Mouse (Mus musculus): ENCODE measurements around the gene Tcl1b2. TPM values are rescaled to one million over a fixed set of nuclear protein-coding genes. Genes with fewer than 3 reads are reported as not detected.
"Not testable (repeated sequence)": the region's sequence is repeated elsewhere in the genome, so short reads cannot be mapped to it uniquely, and the experiment has no call there.

The Tcl1b2 gene
- polyA plus RNA-seq, 1 experiment = 0.23 TPM

GRCm38 (mm10) chr12:105112321-105112988 lies 33.4 kb upstream of the Tcl1b2 start:
- H3K36me3 ChIP-seq (ENCODE audit: control insufficient read depth, insufficient read depth, low read length) = no peaks in the 10 kb centered on the region
- H3K27me3 ChIP-seq (ENCODE audit: control insufficient read depth, insufficient read depth, low read length) = no peaks in the 10 kb centered on the region
- H3K27ac ChIP-seq (ENCODE audit: control insufficient read depth, insufficient read depth, low read depth, low read length) = no peak overlapping the region
- no peak for TF ChIP-seq CTCF (IDR thresholded peaks at IDR 0.05; ENCODE audit: control insufficient read depth, insufficient read depth, insufficient replicate concordance, low read depth, low read length)
- TF ChIP-seq POLR2A (IDR thresholded peaks at IDR 0.05; ENCODE audit: control insufficient read depth, low read depth, low read length) = no peak
- H3K4me1 ChIP-seq (ENCODE audit: control insufficient read depth, insufficient read depth, low read length) = no peaks in the 10 kb centered on the region
- no peak overlapping the region for H3K4me3 ChIP-seq (ENCODE audit: control insufficient read depth, low read depth, low read length)

- no peak overlapping the region for H3K4me3 ChIP-seq (ENCODE audit: control insufficient read depth, low read depth, low read length)
- TF ChIP-seq POLR2A (IDR thresholded peaks at IDR 0.05; ENCODE audit: control insufficient read depth, low read depth, low read length) (no peak), CTCF (IDR thresholded peaks at IDR 0.05; ENCODE audit: control insufficient read depth, insufficient read depth, insufficient replicate concordance, low read depth, low read length) (no peak)
- no peaks in the 10 kb centered on the region for H3K4me1 ChIP-seq (ENCODE audit: control insufficient read depth, insufficient read depth, low read length)
- no peaks in the 10 kb centered on the region for H3K36me3 ChIP-seq (ENCODE audit: control insufficient read depth, insufficient read depth, low read length)
- H3K27me3 ChIP-seq (ENCODE audit: control insufficient read depth, insufficient read depth, low read length) = no peaks in the 10 kb centered on the region
- H3K27ac ChIP-seq (ENCODE audit: control insufficient read depth, insufficient read depth, low read depth, low read length) = no peak overlapping the region
Measured at GRCm38 (mm10) chr12:105116648-105117047, 29.2 kb upstream of the Tcl1b2 start.

GRCm38 (mm10) chr12:105125362-105125761 lies 20.5 kb upstream of the Tcl1b2 start:
- H3K4me1 ChIP-seq (ENCODE audit: control insufficient read depth, insufficient read depth, low read length) = no peaks in the 10 kb centered on the region
- TF ChIP-seq CTCF (IDR thresholded peaks at IDR 0.05; ENCODE audit: control insufficient read depth, insufficient read depth, insufficient replicate concordance, low read depth, low read length) (no peak), POLR2A (IDR thresholded peaks at IDR 0.05; ENCODE audit: control insufficient read depth, low read depth, low read length) (no peak)
- no peaks in the 10 kb centered on the region for H3K27me3 ChIP-seq (ENCODE audit: control insufficient read depth, insufficient read depth, low read length)

GRCm38 (mm10) chr12:105126516-105126915 lies 19.3 kb upstream of the Tcl1b2 start:
- TF ChIP-seq CTCF (IDR thresholded peaks at IDR 0.05; ENCODE audit: control insufficient read depth, insufficient read depth, insufficient replicate concordance, low read depth, low read length) (no peak), POLR2A (IDR thresholded peaks at IDR 0.05; ENCODE audit: control insufficient read depth, low read depth, low read length) (no peak)
- H3K36me3 ChIP-seq (ENCODE audit: control insufficient read depth, insufficient read depth, low read length) = no peaks in the 10 kb centered on the region
- H3K4me3 ChIP-seq (ENCODE audit: control insufficient read depth, low read depth, low read length) = no peak overlapping the region
- no peak overlapping the region for H3K27ac ChIP-seq (ENCODE audit: control insufficient read depth, insufficient read depth, low read depth, low read length)
- no peaks in the 10 kb centered on the region for H3K4me1 ChIP-seq (ENCODE audit: control insufficient read depth, insufficient read depth, low read length)
- H3K27me3 ChIP-seq (ENCODE audit: control insufficient read depth, insufficient read depth, low read length) = no peaks in the 10 kb centered on the region

More at GRCm38 (mm10) chr12:105125362-105125761, 20.5 kb upstream of the Tcl1b2 start:
- H3K4me3 ChIP-seq (ENCODE audit: control insufficient read depth, low read depth, low read length) = no peak overlapping the region
- no peak overlapping the region for H3K27ac ChIP-seq (ENCODE audit: control insufficient read depth, insufficient read depth, low read depth, low read length)
- no peaks in the 10 kb centered on the region for H3K36me3 ChIP-seq (ENCODE audit: control insufficient read depth, insufficient read depth, low read length)

GRCm38 (mm10) chr12:105127607-105128006 lies 18.2 kb upstream of the Tcl1b2 start:
- Histone ChIP-seq H3K27ac (ENCODE audit: control insufficient read depth, insufficient read depth, low read depth, low read length) (no peak overlapping the region), H3K36me3 (ENCODE audit: control insufficient read depth, insufficient read depth, low read length) (no peaks in the 10 kb centered on the region), H3K4me3 (ENCODE audit: control insufficient read depth, low read depth, low read length) (no peak overlapping the region), H3K4me1 (ENCODE audit: control insufficient read depth, insufficient read depth, low read length) (no peaks in the 10 kb centered on the region), H3K27me3 (ENCODE audit: control insufficient read depth, insufficient read depth, low read length) (no peaks in the 10 kb centered on the region)
- TF ChIP-seq CTCF (IDR thresholded peaks at IDR 0.05; ENCODE audit: control insufficient read depth, insufficient read depth, insufficient replicate concordance, low read depth, low read length) = no peak

GRCm38 (mm10) chr12:105129494-105130205 lies 16.2 kb upstream of the Tcl1b2 start:
- not testable (repeated sequence) for H3K4me3 ChIP-seq (ENCODE audit: control insufficient read depth, low read depth, low read length); H3K4me1 ChIP-seq (ENCODE audit: control insufficient read depth, insufficient read depth, low read length); H3K36me3 ChIP-seq (ENCODE audit: control insufficient read depth, insufficient read depth, low read length); H3K27ac ChIP-seq (ENCODE audit: control insufficient read depth, insufficient read depth, low read depth, low read length); H3K27me3 ChIP-seq (ENCODE audit: control insufficient read depth, insufficient read depth, low read length)

- H3K27ac ChIP-seq (ENCODE audit: control insufficient read depth, insufficient read depth, low read depth, low read length); H3K36me3 ChIP-seq (ENCODE audit: control insufficient read depth, insufficient read depth, low read length); H3K4me1 ChIP-seq (ENCODE audit: control insufficient read depth, insufficient read depth, low read length); H3K27me3 ChIP-seq (ENCODE audit: control insufficient read depth, insufficient read depth, low read length); H3K4me3 ChIP-seq (ENCODE audit: control insufficient read depth, low read depth, low read length): not testable (repeated sequence)
Measured at GRCm38 (mm10) chr12:105134167-105134566, 11.6 kb upstream of the Tcl1b2 start.

- H3K27ac ChIP-seq (ENCODE audit: control insufficient read depth, insufficient read depth, low read depth, low read length); H3K4me1 ChIP-seq (ENCODE audit: control insufficient read depth, insufficient read depth, low read length); H3K4me3 ChIP-seq (ENCODE audit: control insufficient read depth, low read depth, low read length); H3K36me3 ChIP-seq (ENCODE audit: control insufficient read depth, insufficient read depth, low read length); H3K27me3 ChIP-seq (ENCODE audit: control insufficient read depth, insufficient read depth, low read length): not testable (repeated sequence)
Measured at GRCm38 (mm10) chr12:105134826-105135225, 11.0 kb upstream of the Tcl1b2 start.

- H3K27me3 ChIP-seq (ENCODE audit: control insufficient read depth, insufficient read depth, low read length); H3K27ac ChIP-seq (ENCODE audit: control insufficient read depth, insufficient read depth, low read depth, low read length); H3K4me1 ChIP-seq (ENCODE audit: control insufficient read depth, insufficient read depth, low read length); H3K4me3 ChIP-seq (ENCODE audit: control insufficient read depth, low read depth, low read length); H3K36me3 ChIP-seq (ENCODE audit: control insufficient read depth, insufficient read depth, low read length): not testable (repeated sequence)
Measured at GRCm38 (mm10) chr12:105137729-105138128, 8.1 kb upstream of the Tcl1b2 start.

Measured in testis, adult 2 months (tissue).